Mouse (Mus musculus) E14TG2a.4 (cell line): Measurements from ENCODE around the gene Dtd1.

ENCODE experiments used
- CTCF ChIP-seq: conservative IDR thresholded peaks from 2 replicates; pipeline ENCODE4 v1.5.1; 2014; ENCODE audit warnings: low read length
- NANOG ChIP-seq: IDR thresholded peaks from 2 replicates; pipeline ENCODE4 v1.6.1; 2014; ENCODE audit warnings: borderline replicate concordance, low read length, mixed read lengths
- POU5F1 ChIP-seq: IDR thresholded peaks from 2 replicates; pipeline ENCODE4 v1.6.1; 2014; ENCODE audit warnings: low read length, borderline replicate concordance

DNA sequence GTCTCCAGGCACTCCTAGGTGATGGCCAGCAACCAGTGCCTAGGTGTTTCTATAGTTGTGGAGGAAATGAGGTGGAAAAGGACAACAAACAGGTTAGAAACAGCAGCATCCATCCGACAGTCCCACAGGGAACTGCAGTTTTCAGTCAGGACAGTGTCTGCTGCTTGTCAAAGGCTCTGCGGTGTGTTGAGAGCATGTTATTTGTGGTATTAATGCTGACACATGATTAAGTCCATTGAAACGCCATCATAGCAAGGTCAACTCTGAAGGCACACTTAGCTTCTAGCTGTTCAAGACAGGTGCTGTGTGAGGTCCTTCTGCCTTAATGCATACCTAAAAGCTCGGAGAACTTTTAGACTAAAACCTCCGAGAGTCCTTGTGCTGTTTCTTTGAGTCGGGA, 161.0 kb downstream of the Dtd1 start:
- no peak for TF ChIP-seq CTCF
- no peak for TF ChIP-seq NANOG
- TF ChIP-seq POU5F1: no peak
